Mouse (Mus musculus) G1E (cell line): ENCODE measurements around the gene Kif1c.

Source experiments
- CTCF ChIP-seq: IDR thresholded peaks from 2 replicates; pipeline ENCODE4 v1.5.1; 2012; ENCODE audit warnings: low read depth, low read length, inconsistent platforms, mixed read lengths
- GATA1 ChIP-seq: IDR thresholded peaks from 2 replicates; pipeline ENCODE4 v1.6.1; 2012; ENCODE audit warnings: borderline replicate concordance, low read length, inconsistent platforms, mixed read lengths
- POLR2AphosphoS5 ChIP-seq: IDR thresholded peaks from 2 replicates; pipeline ENCODE4 v1.6.1; 2012; ENCODE audit warnings: low read depth, low read length, inconsistent platforms; ENCODE audit not compliant: insufficient replicate concordance
- TAL1 ChIP-seq: conservative IDR thresholded peaks from 2 replicates; pipeline ENCODE4 v1.6.1; 2012; ENCODE audit warnings: low read depth, low read length, inconsistent platforms, mixed read lengths

DNA sequence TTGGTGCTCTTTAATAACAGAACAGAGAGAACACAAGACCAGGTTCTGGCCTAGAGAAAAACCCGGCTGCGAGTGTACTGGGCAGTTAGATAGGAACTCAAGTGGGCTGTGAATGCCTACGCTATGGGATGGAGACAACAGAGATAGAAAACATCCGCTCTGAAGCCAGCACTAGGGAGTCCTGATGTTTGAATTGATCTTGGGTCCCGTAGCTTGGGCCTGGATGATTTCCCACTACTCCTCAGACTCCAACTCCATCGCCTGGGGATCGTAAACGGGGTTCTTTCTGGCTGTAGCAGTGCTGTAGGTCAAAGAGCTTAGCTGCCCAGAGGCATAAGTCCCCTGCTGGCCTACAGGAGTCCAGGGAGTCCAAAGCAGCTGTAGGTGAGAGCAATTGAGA lies 12.0 kb upstream of the Kif1c start:
- TF ChIP-seq CTCF, result no peak
- TF ChIP-seq POLR2AphosphoS5, result no peak
- TF ChIP-seq GATA1, result no peak
- no peak for TF ChIP-seq TAL1
